Mouse (Mus musculus): Measurements from ENCODE around the gene Sdc4.
A peak's percentile ranks its signal among the peaks of the same experiment; 100 is the strongest.

Gene Sdc4

DNA sequence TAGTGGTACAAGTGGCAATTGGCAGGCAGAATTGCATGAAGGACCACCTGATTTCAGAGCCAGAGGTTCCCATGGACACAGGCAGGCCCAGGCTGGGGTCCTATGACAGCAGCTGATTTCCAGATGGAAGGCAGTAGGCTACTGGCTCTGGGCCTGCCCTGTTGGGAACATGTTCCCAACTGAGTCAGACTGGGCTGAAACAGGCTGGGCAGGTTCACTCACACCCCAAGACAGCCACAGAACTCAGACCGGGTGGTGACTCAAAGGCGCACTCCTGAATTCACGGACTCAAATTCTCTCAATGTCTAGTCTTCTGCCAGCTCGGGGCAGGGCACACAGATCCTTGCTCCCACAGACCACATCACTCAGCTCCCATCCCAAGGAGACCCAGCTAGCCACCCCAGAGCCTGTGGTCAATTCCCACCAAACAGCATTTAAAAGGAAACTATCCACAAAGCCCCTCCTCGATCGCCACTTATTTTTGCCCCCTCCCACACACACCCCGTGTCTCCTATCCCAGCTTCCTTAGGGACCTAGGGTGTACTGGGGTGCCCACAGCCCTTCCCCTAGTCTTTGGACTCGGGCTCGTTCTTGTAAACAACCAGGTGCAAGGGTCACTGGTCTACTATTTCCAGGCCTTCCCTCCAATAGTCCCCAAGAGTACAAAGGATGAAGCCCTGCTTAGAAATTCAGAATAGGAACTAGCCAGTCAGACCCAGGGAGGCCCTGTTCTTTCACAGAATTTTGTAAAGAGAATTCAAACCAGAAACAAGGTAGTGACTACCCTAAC, 11.8 kb downstream of the Sdc4 start:
- no peak for DNase-seq (ENCODE audit: low spot score in 2 of 2)

DNA sequence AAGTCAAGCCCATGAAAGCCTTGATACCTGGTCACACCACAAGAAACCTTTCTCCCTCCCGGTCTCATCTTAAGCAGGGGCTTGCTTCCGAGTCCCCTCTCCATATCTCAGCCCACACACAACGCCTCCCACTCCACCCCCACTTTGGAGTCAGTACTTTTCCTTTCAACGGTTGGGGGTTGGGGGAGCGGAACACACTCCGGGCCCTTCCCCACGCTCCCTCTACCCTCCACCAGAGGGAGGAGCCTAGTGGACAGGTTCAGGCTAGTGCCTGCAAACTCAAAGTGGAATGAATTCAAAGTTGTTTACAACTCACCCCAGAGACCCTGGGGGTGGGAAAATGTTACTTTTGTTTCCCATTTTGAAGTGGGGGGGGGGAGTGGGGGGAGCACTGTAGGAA, 13.0 kb downstream of the Sdc4 start:
- no peak for DNase-seq (ENCODE audit: low spot score in 2 of 2)

DNA sequence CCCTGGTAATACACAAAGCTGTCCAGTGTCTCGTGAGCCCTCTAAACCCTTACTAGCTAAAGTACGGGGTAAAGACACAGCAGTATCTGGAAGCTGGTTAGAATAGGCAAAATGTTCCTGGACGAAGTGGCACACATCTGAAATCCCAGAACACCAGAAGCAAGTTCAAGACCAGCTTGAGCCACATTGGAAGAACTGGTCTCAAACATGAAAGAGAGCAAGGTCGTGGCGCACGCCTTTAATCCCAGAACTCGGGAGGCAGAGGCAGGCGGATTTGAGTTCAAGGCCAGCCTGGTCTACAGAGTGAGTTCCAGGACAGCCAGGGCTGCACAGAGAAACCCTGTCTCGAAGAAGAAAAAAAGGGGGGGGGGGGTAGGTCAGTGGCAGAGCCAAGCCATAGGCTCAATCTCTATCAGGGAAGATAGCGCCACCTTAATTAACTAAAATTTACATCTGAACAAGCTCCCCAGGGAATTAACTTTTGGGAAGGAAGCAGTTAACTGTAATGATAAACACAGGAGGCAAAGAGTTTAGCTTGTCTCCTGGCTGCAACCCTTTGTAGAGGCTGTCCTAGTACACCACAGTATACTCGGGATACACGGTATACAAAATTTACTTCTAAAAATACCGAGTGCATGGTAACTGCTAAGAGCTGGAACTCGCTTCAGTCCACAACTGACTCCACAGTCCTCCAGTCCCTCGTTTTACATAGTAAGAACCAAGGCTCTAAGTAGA, 13.6 kb downstream of the Sdc4 start:
- no peak for DNase-seq (ENCODE audit: low spot score in 2 of 2)

DNA sequence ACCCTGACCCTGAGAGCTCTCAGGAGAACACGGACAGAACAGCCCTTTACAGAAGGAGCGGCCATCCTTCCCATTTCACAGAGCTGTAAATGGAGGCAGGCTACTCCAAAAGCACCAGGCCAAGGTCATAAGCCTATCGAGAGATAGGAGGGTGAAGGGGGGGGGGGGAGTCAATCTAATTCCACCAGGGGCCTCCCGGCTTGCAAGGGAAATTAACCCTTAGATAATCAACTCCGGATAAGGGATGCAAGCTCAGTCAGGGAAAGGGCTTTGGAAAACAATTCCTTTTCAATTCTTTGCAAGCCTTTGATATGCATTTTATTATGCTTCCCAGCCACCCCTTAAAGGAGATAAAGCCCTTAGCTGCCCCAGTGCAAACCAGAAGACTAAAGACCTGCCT, 15.2 kb downstream of the Sdc4 start:
- DNase-seq (ENCODE audit: low spot score in 2 of 2): no peak

DNA sequence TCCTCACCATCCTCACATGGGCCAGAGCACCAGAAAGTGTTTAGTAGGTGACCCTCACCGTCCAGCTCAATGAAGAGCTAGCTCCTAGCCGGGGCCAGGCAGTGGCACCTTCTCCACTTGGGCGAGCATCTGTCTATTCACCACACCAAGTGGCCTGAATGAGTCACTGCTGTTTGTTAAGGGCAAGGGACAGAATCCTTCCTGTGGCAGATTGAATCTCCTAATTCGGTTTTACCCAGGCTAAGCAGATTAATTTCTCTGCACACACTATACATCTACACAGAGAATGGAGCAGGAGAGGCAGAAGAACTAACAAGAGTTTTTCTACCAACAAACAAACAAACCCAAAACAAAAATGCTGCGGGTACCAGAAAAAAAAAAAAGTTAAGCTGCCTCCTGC, 16.7 kb downstream of the Sdc4 start:
- DNase-seq (ENCODE audit: low spot score in 2 of 2): no peak

DNA sequence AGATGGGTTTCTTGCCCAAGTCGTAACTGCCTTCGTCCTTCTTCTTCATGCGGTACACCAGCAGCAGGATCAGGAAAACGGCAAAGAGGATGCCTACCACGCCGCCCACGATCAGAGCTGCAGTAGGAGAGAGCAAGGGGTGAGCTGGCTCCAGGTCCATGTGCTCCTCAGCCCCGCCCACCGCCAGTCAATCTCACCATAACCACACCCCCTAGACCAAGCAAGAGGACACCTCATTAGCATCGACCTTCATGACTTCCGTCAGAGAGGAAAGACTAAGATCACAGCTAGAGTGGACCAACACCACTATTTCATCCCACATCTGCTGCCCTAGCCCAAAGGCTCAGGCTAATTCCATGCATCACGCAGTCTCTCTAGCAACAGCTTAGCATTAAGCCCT, 17.6 kb downstream of the Sdc4 start:
- DNase-seq (ENCODE audit: low spot score in 2 of 2): no peak

DNA sequence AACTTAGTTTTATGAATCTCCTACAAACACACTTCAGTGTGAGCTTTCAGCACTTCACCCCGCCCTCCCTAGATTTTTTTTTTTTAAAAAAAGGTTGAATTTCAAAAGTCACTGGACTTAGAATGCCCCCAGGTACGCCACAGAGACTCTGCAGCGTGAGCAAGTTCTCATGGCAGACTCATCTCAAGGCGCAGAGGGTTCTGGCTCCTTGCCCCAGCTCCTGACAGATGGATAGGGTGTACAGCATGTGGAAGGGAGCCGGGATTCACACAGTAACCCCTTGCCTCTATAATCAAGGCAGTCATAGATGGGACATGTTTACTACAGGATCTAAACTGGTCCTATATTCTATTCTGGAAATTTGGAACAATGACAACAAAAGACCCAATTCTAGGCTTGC, 18.3 kb downstream of the Sdc4 start:
- no peak for DNase-seq (ENCODE audit: low spot score in 2 of 2)

DNA sequence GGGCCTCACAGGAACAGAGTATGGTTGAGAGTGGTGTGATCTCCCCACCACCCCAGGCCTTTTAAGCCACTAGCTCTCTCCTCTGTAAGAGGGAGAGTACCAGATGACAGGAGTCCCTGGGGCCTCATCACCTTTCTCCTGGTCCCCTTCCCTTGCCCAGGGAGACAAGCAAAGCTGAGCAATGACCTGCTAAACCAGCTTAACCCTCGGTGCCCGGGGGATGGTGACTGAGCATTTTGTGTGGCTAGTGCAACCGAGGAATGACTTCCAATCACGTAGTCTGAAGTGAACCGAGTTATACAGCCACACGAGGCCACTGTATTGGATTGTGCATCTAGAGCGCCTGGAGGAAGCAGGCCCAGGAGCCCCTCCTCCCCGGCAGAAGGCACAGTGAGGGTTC, 19.3 kb downstream of the Sdc4 start:
- DNase-seq (ENCODE audit: low spot score in 2 of 2): no peak

DNA sequence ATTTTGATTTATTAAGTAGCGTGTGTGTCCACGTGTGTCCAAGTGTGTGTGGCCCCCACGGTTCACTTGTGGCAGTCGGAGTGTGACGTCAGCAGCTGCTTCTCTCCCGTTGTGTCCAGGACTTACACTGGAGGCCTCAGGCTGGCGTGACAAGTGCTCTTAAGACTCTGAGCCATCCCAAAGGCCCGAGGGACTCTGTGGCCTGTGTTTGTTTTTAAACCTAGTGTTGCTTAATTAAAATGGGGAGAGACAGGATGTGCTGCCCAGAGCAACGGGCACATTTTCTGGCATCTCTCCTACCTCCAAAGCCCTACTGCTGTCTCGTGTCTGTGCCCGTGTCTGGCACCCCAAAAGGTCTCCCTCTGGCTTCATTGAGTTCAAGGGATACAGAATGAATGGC, 20.2 kb downstream of the Sdc4 start:
- peak in 1 of 2 experiments; percentile 32 for DNase-seq (ENCODE audit: low spot score in 2 of 2)

DNA sequence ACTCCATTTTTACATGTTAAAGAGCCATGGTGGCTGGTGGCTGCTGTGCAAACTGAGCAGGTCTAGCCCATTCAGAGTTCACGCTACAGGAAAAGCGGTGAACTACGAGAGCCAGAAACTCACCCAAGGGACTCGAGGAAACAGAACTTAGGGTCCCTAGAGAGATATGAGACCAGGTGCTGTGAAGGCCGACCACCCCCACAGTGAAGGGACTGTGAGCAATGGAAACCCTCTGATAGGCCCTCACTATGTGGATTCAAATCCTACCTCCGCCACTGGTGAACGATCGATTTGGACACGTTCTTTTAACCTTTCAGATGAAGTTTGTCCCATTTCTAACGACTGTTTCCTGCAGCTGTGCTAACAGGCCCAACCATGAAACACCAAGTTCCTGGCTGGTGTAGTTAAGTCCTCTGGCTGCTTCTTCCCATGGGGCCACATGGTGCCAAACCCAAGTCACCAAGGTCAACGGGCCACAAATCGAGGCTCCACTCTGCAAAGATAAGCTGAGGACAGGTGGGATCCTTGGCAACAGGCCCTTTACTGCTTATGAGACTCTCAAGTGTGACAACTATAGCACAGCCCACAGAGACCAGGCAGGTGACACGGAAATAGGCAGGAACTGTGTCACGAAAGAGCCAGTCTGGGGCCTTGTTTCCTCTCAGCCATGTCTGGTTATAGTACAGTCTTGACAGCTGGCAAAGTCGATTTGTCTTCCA, 20.9 kb downstream of the Sdc4 start:
- DNase-seq (ENCODE audit: low spot score in 2 of 2): no peak

DNA sequence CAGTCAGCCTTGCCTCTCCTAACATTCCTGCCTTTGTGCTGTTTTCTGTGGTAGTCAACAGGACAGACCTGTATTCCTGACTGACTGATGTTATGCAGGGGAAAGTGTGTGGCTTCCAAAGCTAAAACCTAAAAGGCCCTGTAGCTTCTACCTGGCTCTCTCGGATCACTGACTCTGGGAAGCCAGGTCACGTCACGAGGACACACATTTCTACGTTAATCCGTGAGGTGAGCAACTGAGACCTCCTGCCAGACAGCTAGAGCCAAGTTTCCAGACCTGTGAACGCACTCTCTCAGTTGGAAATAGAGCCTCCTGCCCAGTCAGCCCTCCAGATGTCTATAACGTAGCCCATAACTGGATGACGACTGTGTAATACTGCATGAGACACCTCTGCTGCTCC, 21.7 kb downstream of the Sdc4 start:
- DNase-seq (ENCODE audit: low spot score in 2 of 2): no peak

DNA sequence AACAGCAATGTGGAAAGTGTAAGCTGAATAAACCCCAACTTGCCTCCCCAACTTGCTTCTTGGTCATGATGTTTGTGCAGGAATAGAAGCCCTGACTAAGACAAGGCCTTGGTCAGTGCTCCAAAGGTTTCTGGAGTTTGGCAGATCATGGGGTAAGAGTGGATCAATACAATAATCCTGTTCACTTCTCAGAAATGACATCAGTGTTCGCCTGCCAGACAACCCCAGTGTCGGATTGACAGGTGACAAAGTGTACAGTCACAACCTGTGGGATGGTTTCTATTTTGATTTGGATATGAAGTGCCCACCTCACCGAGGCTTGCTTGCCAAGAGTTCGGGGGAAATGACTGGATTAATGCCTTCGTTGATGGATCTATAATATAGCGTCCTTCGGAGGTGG, 22.4 kb downstream of the Sdc4 start:
- DNase-seq (ENCODE audit: low spot score in 2 of 2): no peak

DNA sequence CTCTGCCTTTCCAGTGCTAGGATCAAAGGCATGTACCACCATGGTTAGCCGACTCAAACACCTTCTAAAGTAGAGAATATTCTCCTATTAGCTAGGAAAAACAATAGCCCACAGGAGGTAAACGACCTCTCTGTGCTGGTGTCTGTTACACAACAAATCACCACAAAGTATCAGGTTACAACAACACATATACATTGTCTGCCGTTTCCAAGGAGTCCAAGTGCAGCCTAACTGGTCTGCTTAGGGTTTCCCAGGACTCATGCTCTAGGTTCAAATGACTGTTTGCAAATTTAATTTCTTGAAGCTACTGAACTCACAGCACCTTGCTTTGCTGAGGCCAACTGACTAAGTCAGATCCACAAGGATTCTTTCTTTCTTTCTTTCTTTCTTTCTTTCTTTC, 24.2 kb downstream of the Sdc4 start:
- DNase-seq (ENCODE audit: low spot score in 2 of 2): no peak

DNA sequence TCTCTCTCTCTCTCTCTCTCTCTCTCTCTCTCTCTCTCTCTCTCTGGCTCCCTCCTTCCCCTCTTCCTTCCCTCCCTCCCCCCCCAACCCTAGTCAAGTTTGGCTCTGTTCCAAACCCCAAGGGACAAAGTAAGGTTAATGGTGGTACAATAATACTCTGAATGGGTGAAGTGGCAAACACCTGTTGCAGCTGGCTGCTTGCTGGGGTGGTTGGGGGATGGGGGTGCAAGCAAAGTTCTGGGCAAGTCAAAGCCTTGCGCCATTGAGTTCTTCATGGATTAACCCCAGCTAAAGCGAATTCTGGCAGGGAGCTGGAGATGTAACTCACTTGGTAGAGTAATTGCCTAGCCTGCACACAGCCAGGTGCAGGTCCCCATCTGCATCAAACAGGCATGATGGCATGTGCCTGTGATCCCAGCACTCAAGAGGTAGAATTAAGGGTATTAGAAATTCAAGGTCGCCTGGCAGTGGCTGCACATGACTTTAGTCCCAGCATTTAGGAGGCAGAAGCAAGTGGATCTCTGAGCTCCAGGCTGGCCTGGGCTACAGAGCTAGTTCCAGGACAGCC, 25.3 kb downstream of the Sdc4 start:
- DNase-seq (ENCODE audit: low spot score in 2 of 2): no peak

DNA sequence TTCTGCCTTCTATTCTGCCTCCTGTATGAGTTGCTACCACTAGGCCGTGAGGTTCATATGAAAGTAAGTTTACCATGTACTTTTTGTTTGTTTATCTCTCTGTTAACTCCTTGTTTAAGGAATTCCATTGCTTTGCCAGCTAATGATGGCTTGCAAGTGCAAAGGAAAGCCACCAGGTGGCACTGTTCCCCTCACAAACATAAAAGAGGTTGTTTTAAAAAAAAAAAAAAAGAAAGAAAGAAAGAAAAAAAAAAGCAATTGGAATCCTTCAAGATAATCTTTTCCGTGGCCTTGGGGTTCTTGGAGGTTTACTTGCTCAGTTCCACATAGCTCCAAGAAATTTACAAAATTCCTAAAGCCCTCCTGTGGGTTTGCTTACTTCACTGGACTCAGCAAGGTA, 26.5 kb downstream of the Sdc4 start:
- no peak for DNase-seq (ENCODE audit: low spot score in 2 of 2)

DNA sequence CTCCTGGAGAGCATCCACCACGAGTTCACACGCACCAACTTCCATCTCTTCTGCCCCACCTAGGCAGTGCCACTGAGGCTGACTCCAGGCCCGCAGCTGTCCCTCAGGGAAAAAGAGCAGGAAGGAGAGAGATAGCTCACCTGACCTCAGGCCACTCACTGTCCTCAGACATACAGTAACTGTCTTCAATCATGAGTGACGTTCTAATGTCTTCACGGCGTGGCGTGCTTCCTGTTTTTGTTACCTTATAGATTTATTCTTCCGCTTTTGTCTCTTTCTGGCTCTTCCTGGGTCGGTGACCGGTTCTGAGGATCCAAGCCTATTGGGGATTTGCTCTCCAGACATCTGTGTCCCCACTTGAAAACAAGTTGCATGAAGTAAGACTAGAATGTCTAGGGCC, 29.1 kb downstream of the Sdc4 start:
- DNase-seq (ENCODE audit: low spot score in 2 of 2): no peak

DNA sequence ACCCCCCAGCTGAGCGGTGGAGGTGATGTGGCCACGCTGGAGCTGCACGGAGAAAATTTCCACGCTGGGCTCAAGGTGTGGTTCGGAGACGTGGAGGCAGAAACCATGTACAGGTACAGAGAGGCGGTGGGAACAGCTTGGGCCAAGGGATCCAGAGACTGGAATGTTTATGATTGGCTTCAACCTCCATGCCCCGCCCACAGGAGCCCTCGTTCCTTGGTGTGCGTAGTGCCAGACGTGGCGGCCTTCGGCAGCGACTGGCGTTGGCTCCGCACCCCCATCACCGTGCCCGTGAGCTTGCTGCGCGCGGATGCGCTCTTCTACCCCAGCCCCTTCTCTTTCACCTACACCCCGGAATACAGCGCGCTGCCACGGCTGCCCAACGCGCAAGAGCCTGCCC, 29.5 kb downstream of the Sdc4 start:
- DNase-seq (ENCODE audit: low spot score in 2 of 2): no peak

DNA sequence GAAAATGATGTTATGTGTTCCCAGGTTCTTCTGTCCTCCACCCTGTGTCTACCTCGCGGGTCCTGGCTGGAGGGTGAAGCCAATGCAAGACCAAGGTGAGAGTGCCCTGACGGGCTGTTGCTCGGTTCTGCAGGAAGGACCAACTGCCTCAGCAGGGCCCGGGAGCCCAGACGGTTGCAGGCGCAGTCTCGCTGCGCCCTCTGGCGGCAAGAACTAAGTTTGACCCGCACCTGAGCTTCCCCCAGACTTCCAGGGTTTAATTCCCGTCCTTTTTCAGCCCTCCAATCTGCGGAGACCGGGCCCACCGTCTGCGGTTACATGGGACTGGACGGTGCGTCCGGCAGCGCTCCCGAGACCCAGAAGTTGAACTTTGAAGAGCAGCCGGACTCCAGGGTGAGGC, 36.0 kb downstream of the Sdc4 start:
- DNase-seq (ENCODE audit: low spot score in 2 of 2): peak; percentile 42 to 46

DNA sequence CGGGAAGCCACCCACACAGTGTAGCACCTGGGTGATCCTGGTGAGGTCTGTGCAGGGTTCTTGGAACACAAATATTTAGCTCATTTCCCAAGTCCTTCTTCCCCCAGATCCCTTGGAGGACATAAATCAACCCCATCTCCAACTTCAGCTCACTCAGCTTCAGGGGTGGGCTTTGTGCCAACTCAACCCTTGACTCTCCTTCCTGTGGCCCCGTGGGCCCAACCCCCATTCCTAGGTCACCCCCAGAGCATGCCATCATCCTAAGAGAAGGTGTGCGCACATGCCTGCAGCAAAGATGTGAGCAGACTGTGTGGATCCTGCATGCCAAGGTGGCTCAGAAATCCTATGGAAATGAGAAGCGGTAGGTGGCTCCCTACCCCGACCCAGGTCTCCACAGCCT, 38.2 kb downstream of the Sdc4 start:
- DNase-seq (ENCODE audit: low spot score in 2 of 2): no peak

DNA sequence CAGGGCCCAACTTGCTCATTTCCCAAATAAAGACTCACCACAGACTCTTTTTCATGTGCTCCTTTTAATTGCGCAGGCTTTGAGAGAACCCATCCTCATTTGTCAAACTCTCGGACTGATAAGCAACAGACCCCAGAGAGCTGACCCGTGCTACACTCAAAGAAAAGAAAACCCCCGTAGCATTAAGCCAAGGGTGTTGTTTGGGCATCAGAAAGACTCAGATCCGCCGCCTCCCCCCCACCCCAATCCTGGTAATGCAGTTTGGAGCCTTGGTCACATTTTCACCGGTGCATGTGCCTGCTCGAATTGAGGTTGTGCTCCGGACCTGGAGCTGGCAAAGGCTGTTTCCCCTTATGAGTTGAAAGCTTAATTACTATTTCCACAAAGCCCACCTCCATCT, 38.6 kb downstream of the Sdc4 start, which contains the start of gene Matn4:
Gene Matn4, minus strand, starts transcription at position 101 of the 400 bp plus-strand sequence.
- DNase-seq (ENCODE audit: low spot score in 2 of 2): no peak

DNA sequence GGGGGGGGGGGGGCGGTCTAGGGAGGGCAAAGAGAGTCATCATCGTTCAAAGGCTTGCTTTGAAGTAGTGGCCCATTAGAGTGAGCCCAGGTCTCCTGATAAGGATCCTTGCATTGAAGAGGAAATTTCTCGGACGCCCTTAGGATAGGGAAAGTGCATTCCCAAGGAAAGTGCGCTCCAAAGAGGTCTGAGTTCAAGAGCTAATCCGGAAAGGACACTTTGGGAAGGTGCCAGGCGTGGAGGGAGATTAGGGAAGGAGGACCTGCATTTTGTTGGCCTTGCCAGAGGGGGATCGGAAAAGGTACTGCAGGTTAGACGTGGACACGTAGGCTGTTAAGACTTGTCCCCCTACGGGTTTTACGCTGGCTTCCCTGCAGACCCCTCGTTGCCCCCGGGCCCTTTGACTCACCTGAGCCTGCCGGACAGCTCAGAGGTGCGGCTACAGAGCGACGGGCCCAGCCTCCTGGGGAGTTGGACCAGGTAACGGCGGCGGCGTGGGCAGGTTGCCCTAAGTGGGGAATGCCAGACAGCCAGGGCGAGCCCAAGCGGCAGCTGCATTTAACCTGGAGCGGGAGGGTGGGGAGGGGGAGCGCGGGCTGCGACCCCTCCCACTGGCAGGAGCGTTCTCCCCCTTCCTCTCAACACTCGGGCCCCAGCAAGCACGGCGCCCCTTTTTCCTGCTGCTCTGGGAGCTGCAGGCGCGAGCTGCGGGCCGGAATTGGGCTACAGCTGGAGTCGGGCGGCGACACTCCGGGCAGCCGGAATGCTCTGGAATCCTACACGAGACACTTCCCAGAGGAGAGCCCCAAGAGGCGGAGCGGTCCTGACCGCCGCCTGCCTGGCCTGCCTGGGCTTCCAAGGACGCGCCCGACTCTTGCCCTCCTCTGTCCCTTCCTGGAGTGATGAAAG, 39.4 kb downstream of the Sdc4 start:
- no peak for DNase-seq (ENCODE audit: low spot score in 2 of 2)
